Mouse (Mus musculus): ENCODE measurements around the gene Ttll8. TPM values are rescaled to one million over a fixed set of nuclear protein-coding genes. Genes with fewer than 3 reads are reported as not detected.

Ttll8 gene
- polyA plus RNA-seq, 1 experiment from 2014 or later: not detected

- Histone ChIP-seq H3K27ac (no peak overlapping the region), H3K4me2 (no peak overlapping the region), H3K4me1 (peaks cover 15% of the 10 kb centered on the region; the same call in 1 of the 2 replicates), H3K27me3 (no peaks in the 10 kb centered on the region), H3K4me3 (no peak overlapping the region), H3K36me3 (ENCODE audit: poor library complexity, severe bottlenecking) (no peaks in the 10 kb centered on the region), H3K9me3 (replicated peaks) (no peaks in the 10 kb centered on the region), H3K9ac (no peak overlapping the region)
- WGBS: 75% methylated on average over 15 of the region's 15 CpGs
- no peak for ATAC-seq
Measured at GRCm38 (mm10) chr15:88854969-88855830, 99.0 kb downstream of the Ttll8 start.

- Histone ChIP-seq H3K36me3 (ENCODE audit: poor library complexity, severe bottlenecking) (no peaks in the 10 kb centered on the region), H3K27ac (no peak overlapping the region), H3K9me3 (replicated peaks) (no peaks in the 10 kb centered on the region), H3K4me2 (no peak overlapping the region), H3K9ac (0 out of 2 replicates have a peak overlapping the region, but pooled peaks have one; percentile 16), H3K4me1 (peaks cover 15% of the 10 kb centered on the region; the same call in 1 of the 2 replicates), H3K27me3 (no peaks in the 10 kb centered on the region), H3K4me3 (no peak overlapping the region)
- no peak for ATAC-seq
- WGBS: 52% methylated on average over 6 of the region's 6 CpGs
Measured at GRCm38 (mm10) chr15:88854119-88854968, 99.9 kb downstream of the Ttll8 start.

DNA sequence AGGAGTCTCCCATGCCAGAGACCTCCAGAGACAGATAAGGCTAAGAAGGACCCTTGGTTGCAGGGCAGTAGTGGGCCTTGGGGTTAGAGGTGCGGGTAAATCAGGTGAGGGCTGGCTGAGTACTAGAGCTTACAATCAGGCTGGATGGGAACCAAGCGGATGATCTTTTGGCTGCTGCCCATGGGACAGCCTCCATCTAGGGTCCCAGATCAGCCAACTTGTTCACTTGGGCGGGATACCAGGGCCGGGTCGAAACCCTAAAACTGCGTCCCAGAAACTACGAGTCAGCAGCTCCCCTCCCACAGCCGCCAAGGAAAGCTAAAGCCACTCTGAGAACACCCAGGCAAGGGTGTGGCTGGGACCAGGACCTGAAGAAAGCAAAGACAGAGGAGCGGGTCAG is 101.1 kb downstream of the Ttll8 start:
- Histone ChIP-seq H3K9me3 (replicated peaks) (no peaks in the 10 kb centered on the region), H3K4me3 (no peak overlapping the region), H3K4me1 (peaks cover 15% of the 10 kb centered on the region; the same call in 1 of the 2 replicates), H3K9ac (no peak overlapping the region), H3K27ac (no peak overlapping the region), H3K27me3 (no peaks in the 10 kb centered on the region), H3K4me2 (no peak overlapping the region), H3K36me3 (ENCODE audit: poor library complexity, severe bottlenecking) (no peaks in the 10 kb centered on the region)
- WGBS: 89% methylated on average over 9 of the region's 9 CpGs
- no peak for ATAC-seq

DNA sequence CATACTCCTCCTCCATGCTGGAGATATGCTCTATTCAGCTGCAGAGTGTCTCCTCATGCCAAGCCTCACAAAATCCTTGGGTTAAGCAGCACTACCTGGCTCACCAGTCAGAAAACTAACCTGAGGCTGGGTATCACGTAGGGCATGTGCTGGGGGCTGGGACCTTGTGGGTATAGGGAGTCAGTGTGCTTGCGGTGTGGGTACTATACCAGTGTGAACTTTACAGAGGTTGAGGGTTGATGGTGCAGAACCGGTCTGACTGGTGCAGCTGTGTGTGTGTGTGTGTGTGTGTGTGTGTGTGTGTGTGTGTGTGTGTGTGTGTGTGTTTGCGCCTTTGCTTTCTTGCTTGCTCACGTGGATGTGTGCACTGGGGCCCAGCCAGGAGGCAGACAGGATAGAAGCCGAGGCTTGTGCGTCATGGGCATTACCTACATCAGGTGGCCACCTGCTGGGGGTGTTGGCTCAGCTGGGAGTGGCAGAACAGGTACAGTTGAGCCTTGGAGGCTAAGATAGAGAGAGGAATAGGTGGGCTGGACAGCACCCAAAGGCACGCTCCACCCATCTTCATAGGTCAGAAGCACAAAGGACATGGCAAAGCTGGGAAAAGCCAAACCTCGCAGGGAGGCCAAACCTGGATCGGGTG is 102.6 kb downstream of the Ttll8 start:
- 85% methylated on average over 10 of the region's 10 CpGs for WGBS
- Histone ChIP-seq H3K9me3 (replicated peaks) (no peaks in the 10 kb centered on the region), H3K9ac (no peak overlapping the region), H3K36me3 (ENCODE audit: poor library complexity, severe bottlenecking) (no peaks in the 10 kb centered on the region), H3K27ac (no peak overlapping the region), H3K4me1 (peaks cover 15% of the 10 kb centered on the region; the same call in 1 of the 2 replicates), H3K4me3 (no peak overlapping the region), H3K27me3 (no peaks in the 10 kb centered on the region), H3K4me2 (no peak overlapping the region)
- ATAC-seq: no peak

DNA sequence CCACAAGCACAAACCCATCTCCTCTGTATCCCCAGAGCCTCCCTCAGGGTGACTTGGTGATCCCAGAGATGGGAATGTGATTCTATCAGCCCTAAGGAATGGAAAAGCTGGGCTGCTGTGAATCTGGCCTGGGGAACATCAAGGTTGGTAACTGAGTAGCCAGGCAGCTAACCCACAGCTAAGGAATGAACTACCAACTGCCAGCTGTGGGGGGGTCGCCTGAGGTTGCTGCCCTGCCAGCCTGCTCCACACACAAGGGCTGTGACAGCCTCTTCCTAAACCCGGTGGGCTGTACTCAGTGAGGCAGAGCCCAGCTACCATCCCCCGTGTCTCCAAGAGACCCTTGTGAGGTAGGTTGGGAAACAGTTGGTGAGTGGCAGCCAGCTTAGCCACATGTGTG is 103.1 kb downstream of the Ttll8 start:
- Histone ChIP-seq H3K4me1 (peaks cover 15% of the 10 kb centered on the region; the same call in 1 of the 2 replicates), H3K36me3 (ENCODE audit: poor library complexity, severe bottlenecking) (no peaks in the 10 kb centered on the region), H3K9me3 (replicated peaks) (no peaks in the 10 kb centered on the region), H3K4me3 (no peak overlapping the region), H3K27ac (no peak overlapping the region), H3K27me3 (no peaks in the 10 kb centered on the region), H3K9ac (no peak overlapping the region), H3K4me2 (no peak overlapping the region)
- WGBS: 61% methylated on average over 3 of the region's 3 CpGs
- no peak for ATAC-seq

DNA sequence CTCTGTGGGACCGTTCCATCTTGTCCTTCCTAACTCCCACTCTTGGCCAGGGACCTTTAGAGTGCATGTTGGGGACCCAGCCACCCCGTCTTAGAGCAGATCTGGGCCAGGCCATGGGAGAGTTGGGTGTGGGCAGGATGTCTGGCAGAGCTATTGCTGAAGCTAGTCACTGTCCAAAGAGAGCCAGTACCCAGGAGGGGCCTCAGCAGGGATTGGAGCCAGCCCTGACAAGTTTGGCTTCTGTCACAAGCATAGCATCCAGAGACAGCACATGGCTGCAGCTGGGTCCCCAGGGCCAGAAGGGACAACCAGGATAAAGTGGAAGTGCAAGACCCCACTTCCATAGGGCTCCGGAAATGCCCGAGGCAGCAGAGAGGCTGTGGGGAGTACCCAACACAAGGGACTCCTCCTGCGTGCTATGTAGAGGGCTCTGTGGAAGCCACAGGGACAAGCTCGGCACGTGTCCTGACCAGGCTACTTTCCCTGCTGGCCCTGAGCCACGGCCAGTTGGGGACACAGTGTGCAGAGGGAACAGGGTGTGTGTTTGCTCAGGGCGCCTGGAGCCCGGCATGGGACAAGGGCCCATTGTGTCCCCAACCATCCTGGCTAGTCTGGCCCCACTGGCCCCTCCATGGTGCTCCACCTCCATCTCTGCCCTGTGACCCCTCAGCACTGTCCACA is 103.9 kb downstream of the Ttll8 start:
- no peaks in the 10 kb centered on the region for H3K27me3 ChIP-seq
- no peak overlapping the region for H3K4me3 ChIP-seq
- H3K9me3 ChIP-seq (replicated peaks): no peaks in the 10 kb centered on the region
- no peak overlapping the region for H3K27ac ChIP-seq
- no peak for ATAC-seq
- 67% methylated on average over 10 of the region's 10 CpGs for WGBS
- H3K9ac ChIP-seq: peak overlapping the region; percentile 21; the same call in 1 of the 2 replicates
- H3K4me1 ChIP-seq: peaks cover 15% of the 10 kb centered on the region; the same call in 1 of the 2 replicates
- H3K36me3 ChIP-seq (ENCODE audit: poor library complexity, severe bottlenecking): no peaks in the 10 kb centered on the region
- H3K4me2 ChIP-seq: no peak overlapping the region

GRCm38 (mm10) chr15:88849621-88850020 is 104.6 kb downstream of the Ttll8 start:
- peaks cover 10% of the 10 kb centered on the region; the same call in 1 of the 2 replicates for H3K4me1 ChIP-seq
- no peak overlapping the region for H3K9ac ChIP-seq
- no peaks in the 10 kb centered on the region for H3K27me3 ChIP-seq
- 86% methylated on average over 2 of the region's 2 CpGs for WGBS
- H3K36me3 ChIP-seq (ENCODE audit: poor library complexity, severe bottlenecking): no peaks in the 10 kb centered on the region
- no peak overlapping the region for H3K27ac ChIP-seq
- H3K4me3 ChIP-seq: no peak overlapping the region
- H3K9me3 ChIP-seq (replicated peaks): no peaks in the 10 kb centered on the region
- ATAC-seq: no peak
- H3K4me2 ChIP-seq: no peak overlapping the region

GRCm38 (mm10) chr15:88848661-88849060 is 105.6 kb downstream of the Ttll8 start:
- WGBS: 100% methylated on average over 1 of the region's 1 CpGs
- Histone ChIP-seq H3K4me3 (no peak overlapping the region), H3K4me2 (no peak overlapping the region)

DNA sequence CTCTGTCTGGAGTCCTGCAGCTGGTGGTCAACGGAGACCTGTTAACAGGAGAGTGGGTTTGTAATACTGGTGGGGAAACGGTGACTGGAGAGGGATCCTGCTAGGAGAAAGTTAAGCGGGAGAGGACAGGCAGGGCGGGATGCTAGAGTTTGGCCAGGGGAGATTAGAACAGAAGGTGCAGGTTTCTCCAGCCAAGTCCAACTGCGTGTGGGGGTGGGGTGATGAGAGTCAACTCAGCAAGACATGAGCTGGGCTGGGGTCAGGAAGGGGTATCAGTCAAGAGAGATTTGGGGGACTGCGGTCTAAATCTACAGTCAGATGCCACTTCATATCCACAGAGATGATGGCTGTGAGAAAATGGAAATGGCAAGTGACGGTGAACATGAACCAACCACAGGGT is 109.3 kb downstream of the Ttll8 start:
- H3K4me2 ChIP-seq: no peak overlapping the region
- no peak for ATAC-seq
- H3K27me3 ChIP-seq: no peaks in the 10 kb centered on the region
- no peaks in the 10 kb centered on the region for H3K9me3 ChIP-seq (replicated peaks)
- H3K9ac ChIP-seq: no peak overlapping the region
- H3K36me3 ChIP-seq (ENCODE audit: poor library complexity, severe bottlenecking): no peaks in the 10 kb centered on the region
- no peak overlapping the region for H3K27ac ChIP-seq
- peaks cover 4% of the 10 kb centered on the region; the same call in 1 of the 2 replicates for H3K4me1 ChIP-seq
- 91% methylated on average over 7 of the region's 7 CpGs for WGBS
- no peak overlapping the region for H3K4me3 ChIP-seq

More at GRCm38 (mm10) chr15:88848661-88849060, 105.6 kb downstream of the Ttll8 start:
- Histone ChIP-seq H3K27ac (no peak overlapping the region), H3K9me3 (replicated peaks) (no peaks in the 10 kb centered on the region), H3K9ac (no peak overlapping the region), H3K27me3 (no peaks in the 10 kb centered on the region), H3K36me3 (ENCODE audit: poor library complexity, severe bottlenecking) (no peaks in the 10 kb centered on the region), H3K4me1 (0 out of 2 replicates have a peak, but pooled peaks cover 3% of the 10 kb centered on the region)
- no peak for ATAC-seq

- ATAC-seq: peak; percentile 44; the same call in 1 of the 2 replicates
- Histone ChIP-seq H3K4me3 (no peak overlapping the region), H3K4me2 (no peak overlapping the region), H3K36me3 (ENCODE audit: poor library complexity, severe bottlenecking) (no peaks in the 10 kb centered on the region), H3K9me3 (replicated peaks) (no peaks in the 10 kb centered on the region), H3K27me3 (no peaks in the 10 kb centered on the region), H3K27ac (0 out of 2 replicates have a peak overlapping the region, but pooled peaks have one; percentile 35), H3K9ac (no peak overlapping the region), H3K4me1 (peaks cover 18% of the 10 kb centered on the region)
- WGBS: 41% methylated on average over 8 of the region's 8 CpGs
Measured at GRCm38 (mm10) chr15:88843486-88844097, 110.6 kb downstream of the Ttll8 start.

- no peak overlapping the region for H3K27ac ChIP-seq
- peaks cover 27% of the 10 kb centered on the region for H3K4me1 ChIP-seq
- no peak overlapping the region for H3K4me2 ChIP-seq
- H3K9ac ChIP-seq: no peak overlapping the region
- H3K4me3 ChIP-seq: no peak overlapping the region
- no peaks in the 10 kb centered on the region for H3K9me3 ChIP-seq (replicated peaks)
- no peak for ATAC-seq
- no peaks in the 10 kb centered on the region for H3K27me3 ChIP-seq
- no peaks in the 10 kb centered on the region for H3K36me3 ChIP-seq (ENCODE audit: poor library complexity, severe bottlenecking)
- WGBS: 85% methylated on average over 3 of the region's 3 CpGs
Measured at GRCm38 (mm10) chr15:88842300-88842673, 111.9 kb downstream of the Ttll8 start.

All from forebrain, embryonic 13.5 days (tissue).